Mouse (Mus musculus) gastrocnemius, adult 2 months (tissue): ENCODE measurements at regions not wholly inside any gene's neighbourhood (a gene's known extent, or its start where the extent isn't known, plus 50 kb on each side); places are given as distances from the start of the nearest gene placed in this dataset.

Source experiments
- DNase-seq: peaks from one replicate; pipeline ENCODE4 v3.0.0; 2022
- H3K27ac ChIP-seq: fragments of 200-600 bp; 2 replicates; pipeline ENCODE4 v1.8.1; 2022; ENCODE audit warnings: mild to moderate bottlenecking
- H3K4me3 ChIP-seq: fragments of 200-600 bp; 2 replicates; pipeline ENCODE4 v1.8.1; 2022; ENCODE audit warnings: mild to moderate bottlenecking, moderate library complexity
- CTCF ChIP-seq: fragments of 200-600 bp; IDR thresholded peaks from 2 replicates; pipeline ENCODE4 v1.8.1; 2022; ENCODE audit warnings: antibody characterized with exemption, mild to moderate bottlenecking, moderate library complexity
- intact Hi-C: fragments of 180-260 bp; cut with DNase I; formaldehyde crosslinking; loops from one replicate; pipeline ENCODE4 v1.15.1; 2025

DNA sequence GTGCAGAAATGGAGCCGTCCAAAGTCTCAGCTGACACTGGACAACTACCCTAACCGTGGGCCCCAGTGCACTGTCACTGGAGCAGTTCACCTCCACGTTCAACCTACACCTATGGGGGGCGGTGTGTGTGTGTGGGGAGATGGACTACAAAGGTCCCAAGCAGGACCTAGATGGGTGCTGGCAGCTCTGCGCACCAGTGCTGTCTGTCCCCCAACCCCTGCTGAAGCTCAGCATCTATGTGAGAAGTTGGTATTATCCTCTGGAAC, 117.7 kb upstream of the Lhx1 start:
- Histone ChIP-seq H3K27ac (no peak overlapping the region), H3K4me3 (no peak overlapping the region)
- no peak for TF ChIP-seq CTCF
- intact Hi-C loops = no loop called here
- DNase-seq = no peak

DNA sequence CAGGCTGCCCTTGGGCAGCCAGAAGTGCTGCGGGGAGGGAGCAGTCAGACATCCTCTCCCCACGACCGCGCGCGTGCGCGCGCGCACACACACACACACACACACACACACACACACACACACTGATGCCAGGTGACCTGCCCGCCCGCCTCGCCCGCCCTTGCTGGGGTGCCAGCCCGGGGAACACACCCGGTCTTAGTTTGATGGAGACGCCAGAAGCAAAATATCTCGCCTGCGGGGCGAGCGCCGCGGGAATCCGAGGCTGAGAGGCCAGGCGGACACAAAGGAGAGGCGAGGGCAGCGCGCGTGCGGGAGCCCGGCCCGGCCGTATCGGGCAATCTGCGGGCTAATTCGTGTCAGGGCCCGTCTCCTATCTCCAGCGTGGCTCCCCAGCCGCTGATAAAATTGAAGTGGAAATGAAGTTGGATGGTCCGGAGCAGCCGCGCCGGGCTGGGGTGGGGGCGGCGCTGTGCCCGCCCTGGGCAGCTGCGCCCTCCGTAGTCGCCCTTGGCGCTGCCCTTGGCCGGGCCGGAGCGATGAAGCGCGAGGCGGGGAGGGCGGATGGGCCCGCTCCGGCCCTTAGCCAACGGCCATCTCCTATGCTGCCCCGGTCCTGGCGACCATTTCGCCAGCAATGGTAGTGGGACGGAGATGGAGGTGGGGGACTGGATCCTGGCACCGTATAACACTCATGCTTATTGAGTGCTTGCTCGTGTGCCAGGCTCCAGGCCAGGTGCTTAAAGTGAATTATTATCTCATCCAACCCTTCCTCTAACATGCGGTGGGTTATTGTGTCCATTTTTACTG, 117.2 kb upstream of the Lhx1 start:
- intact Hi-C loops = no loop called here
- DNase-seq = no peak
- Histone ChIP-seq H3K27ac (no peak overlapping the region), H3K4me3 (peak overlapping the region; percentile 61)
- no peak for TF ChIP-seq CTCF

DNA sequence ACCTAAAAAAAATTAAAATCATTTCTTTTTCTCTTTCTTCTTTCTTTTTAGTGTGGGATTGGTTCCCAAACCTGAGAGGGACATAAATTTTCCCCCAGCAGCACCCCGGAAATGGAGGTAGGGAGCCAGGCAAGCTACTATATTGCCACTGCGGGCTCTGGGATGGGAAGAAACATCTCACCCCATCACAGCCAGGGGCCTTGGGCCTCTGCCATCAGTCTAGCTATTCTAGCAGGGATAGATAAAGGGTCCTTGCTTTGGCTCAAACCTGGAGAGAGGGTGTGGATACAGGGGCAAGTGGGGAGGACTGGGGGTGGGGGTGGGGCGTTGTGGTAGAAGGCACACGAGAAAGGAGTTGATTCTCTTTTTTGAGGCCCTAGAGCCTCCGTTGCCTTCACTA, 116.3 kb upstream of the Lhx1 start:
- Histone ChIP-seq H3K27ac (no peak overlapping the region), H3K4me3 (no peak overlapping the region)
- intact Hi-C loops = no loop called here
- no peak for TF ChIP-seq CTCF
- no peak for DNase-seq

DNA sequence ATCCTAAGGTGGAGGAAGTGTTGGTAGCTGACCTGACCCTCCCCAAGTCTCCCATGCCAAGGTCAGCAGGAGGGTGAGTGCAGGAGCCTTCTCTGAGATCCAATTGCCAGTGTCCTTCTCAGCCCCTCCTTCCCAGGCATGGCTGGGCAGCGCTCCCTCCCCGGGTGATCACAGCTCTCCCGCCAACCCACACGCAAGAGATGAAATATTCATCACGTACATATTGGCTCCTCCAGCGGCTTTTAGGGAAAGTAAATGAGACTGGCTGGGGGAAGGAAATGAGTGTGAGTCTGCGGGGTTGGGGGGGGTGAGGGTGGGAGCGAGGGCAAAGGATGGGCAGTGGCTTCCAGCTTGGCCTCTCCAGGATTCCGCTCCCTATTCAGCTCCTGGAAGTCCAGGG, 113.0 kb upstream of the Lhx1 start:
- intact Hi-C loops = no loop called here
- TF ChIP-seq CTCF = no peak
- no peak for DNase-seq
- H3K27ac ChIP-seq = no peak overlapping the region
- H3K4me3 ChIP-seq = no peak overlapping the region

DNA sequence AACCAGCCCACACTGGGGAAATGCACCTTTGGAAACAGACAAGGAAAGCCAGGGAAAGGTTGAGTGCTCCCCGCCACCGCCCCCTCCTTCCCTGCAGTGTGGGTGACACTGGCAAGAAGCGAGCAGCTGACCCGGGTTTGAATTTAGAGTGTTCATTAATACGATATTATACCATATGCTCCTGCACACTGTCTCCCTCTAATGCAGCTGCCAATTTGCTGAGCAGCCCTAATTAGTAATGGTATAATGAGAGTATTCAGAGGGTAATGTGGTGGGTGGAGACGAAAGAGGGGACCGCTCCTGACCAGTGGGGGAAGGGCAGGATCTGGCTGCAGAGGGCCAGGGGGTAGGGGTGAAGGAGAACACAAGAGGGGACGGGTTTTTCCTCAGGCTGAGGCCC, 111.9 kb upstream of the Lhx1 start:
- TF ChIP-seq CTCF = no peak
- H3K27ac ChIP-seq = no peak overlapping the region
- intact Hi-C loops = no loop called here
- no peak overlapping the region for H3K4me3 ChIP-seq
- DNase-seq = no peak

DNA sequence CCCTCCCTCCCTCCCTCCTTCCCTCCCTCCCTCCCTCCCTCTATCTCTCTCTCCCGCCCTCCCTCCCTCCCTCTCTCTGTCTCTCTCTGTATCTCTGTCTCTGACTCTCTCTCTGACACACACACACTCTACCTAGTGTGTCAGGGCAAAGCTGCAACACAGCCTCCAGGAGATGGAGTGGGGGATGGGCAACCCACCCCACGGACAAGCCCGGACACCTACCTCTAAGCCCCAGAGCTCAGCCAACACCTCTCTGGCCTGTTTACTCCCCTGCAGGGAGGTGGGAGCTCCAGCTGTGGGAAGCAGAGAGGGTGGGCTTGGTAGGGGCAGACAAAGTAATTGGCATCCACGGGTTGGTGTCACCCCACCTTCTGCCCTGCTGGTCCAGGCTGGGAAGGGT, 109.7 kb upstream of the Lhx1 start:
- Histone ChIP-seq H3K4me3 (no peak overlapping the region), H3K27ac (no peak overlapping the region)
- intact Hi-C loops = no loop called here
- DNase-seq = no peak
- no peak for TF ChIP-seq CTCF

DNA sequence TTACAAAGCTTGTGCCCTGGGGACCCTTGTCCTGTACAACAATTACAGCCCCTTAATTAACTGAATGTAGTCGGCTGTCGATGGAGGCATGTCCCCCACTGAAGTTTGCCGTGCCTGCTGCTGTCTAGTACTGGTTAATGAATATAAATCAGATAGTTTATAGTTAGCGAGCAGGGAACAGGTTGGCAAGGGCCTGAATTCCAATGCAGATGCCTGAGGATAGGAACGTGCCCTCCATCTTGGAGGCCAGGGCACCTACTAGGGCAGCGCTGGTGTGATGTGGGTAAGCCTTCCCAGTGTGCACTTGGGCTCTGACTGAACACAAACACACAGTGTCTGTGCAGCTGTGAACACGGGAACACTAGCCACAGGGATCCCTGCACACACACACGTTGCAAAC, 108.0 kb upstream of the Lhx1 start:
- no peak for DNase-seq
- intact Hi-C loops = no loop called here
- H3K27ac ChIP-seq = no peak overlapping the region
- no peak for TF ChIP-seq CTCF
- H3K4me3 ChIP-seq = no peak overlapping the region

DNA sequence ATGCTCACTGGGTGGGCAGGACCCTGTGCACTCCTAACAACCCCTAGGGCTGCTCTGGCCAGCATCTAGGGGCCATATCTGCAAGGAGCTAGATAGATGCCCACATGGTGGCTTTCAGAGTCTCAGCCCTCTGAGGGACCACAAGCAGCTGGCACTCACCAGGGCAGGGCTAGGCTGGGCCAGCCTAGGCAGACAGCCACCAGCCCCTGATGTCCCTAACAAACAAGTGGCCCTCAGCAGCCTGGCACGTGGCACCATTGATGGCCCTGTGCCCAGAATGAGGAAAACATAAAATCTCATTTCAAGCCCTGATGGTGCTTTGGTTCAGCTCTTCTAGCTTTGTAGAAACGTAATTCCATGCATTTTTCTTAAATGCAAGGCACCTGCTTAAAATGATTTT, 102.8 kb upstream of the Lhx1 start:
- intact Hi-C loops = no loop called here
- TF ChIP-seq CTCF = no peak
- no peak overlapping the region for H3K27ac ChIP-seq
- no peak for DNase-seq
- no peak overlapping the region for H3K4me3 ChIP-seq

DNA sequence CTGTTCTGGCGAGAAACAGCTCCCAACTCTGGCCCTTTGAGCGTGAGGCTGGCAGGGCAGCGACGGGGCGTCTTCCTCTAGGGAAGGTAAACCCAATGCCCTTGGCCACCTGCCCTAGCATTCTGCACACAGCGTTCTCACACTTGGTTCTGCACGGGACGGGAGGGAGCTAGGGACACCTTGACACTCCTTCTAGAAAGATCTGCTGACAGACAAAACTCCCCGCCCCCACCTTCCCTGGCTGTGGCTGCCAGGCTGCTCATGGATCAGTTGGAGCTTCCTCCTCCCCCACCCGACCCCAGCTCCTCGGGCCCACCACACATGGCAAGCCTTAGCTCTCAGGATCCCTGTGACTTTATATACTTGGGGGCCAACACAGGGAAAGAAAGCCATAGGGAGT, 102.3 kb upstream of the Lhx1 start:
- DNase-seq = no peak
- Histone ChIP-seq H3K27ac (no peak overlapping the region), H3K4me3 (no peak overlapping the region)
- no peak for TF ChIP-seq CTCF
- intact Hi-C loops = no loop called here

DNA sequence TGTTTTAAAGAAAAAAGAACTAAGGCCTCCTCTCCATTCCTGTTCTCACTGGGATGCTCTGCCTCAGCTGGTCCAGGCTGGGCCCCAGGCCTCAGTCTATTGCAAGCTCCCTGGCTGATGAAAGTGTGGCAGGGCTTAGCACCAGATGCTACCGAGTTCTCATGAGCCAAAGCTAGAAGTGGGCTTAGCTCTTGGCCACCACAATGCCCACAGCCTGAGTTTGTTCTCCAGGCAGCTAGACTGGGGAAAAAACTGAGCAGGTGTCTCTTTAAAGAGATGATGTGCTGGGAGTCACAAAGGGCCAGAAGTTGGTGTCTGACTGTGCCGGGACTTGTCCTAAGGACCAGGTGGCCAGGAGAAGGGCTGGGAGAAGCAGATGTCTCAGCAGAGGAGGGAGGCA, 101.9 kb upstream of the Lhx1 start:
- Histone ChIP-seq H3K4me3 (no peak overlapping the region), H3K27ac (no peak overlapping the region)
- TF ChIP-seq CTCF = no peak
- DNase-seq = no peak
- intact Hi-C loops = no loop called here

DNA sequence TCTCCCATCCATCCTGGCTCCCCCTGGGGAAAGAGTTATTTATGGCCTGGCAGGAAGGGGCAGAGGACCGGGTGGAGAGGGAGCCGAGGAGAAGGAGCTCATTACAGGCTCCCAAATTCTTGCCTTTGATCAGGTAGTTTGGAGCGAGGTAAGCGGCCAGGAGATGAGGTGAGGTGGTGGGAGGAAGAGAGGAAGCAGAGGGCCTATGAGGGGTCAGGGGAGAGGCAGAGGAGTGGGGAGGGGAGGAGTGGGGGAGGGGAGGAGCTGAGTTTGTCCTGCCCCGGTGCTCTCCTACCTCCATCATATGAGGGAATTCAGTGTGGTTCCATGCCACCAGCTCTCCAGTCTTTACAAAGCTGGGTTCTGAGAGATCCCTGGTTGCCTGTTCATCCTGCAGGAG, 98.8 kb upstream of the Lhx1 start:
- no peak for TF ChIP-seq CTCF
- intact Hi-C loops = no loop called here
- Histone ChIP-seq H3K4me3 (no peak overlapping the region), H3K27ac (no peak overlapping the region)
- DNase-seq = no peak

DNA sequence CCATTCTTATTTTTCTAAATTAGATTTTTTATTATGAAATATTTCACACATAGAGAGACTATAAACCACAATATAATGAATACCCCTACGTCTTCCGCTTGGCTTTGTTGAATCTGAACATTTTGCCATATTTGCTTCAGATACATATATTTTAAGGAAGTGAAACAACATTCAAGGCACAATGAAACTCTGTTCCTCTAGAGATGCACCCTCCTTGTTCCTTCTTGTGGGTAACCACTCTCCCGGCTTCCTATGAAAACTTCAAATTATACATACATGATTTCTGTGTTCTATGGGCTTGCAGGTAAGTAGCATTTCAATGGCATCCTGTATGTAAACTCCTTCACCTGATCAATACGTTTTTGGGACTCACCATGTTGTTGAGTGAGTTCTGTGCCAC, 94.4 kb upstream of the Lhx1 start:
- intact Hi-C loops = no loop called here
- no peak for DNase-seq
- TF ChIP-seq CTCF = no peak
- Histone ChIP-seq H3K4me3 (no peak overlapping the region), H3K27ac (no peak overlapping the region)

DNA sequence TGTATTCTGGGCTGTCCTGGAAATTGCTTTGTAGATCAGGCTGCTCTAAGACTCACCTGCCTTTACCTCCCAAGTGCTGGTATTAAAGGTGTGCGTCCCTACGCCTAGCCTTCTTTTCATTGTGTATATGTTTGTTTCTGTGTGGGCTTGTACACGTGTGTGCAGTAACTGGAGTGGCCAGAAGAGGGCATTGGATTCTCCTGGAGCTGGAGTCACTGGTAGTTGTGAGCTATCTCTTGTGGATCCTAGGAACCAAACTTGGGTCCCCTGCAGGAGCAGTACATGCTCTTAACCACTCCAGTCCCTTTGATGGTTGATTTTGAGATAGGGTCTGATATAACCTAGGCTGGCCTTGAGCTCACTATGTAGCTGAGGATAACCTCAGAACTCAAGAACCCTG, 93.2 kb upstream of the Lhx1 start:
- intact Hi-C loops = no loop called here
- DNase-seq = no peak
- Histone ChIP-seq H3K27ac (no peak overlapping the region), H3K4me3 (no peak overlapping the region)
- peak; percentile 16; the same call in 1 of the 2 replicates for TF ChIP-seq CTCF

DNA sequence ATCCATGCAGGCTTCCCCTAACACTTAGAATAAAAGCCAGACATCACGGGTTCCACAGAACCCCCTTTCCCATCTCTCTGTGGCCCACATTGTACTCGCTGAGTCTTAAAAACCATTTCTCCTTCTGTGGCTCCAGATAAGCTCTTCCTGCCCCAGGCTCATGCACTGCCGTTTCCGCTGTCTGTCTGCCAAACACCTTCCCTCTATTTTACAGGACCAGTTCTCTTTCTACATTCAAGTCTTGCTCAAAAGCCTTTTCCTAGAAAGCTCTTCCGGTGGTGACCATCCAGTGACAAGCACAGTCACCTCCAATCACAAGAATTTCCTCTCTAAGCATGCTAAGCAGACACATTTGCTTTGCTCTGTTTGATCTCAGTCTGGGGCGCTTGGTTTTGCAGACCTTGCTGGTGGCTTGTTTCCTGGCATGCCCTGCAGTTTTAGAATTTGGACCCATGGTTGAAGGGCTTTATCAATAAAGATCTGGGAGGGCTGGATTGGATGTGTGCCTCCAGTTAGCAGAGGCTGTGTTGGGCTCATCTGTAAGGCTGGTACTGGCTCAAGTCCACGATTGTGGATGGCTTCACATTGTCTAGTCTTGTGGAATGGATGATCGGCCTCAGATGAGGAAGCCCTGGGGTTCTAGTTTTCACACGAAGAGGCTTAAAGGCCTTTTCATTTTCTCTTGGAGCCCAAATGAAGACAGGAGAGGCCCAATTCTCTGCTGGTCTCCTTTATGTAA, 87.8 kb upstream of the Lhx1 start:
- no peak for TF ChIP-seq CTCF
- H3K27ac ChIP-seq = no peak overlapping the region
- intact Hi-C loops = no loop called here
- DNase-seq = no peak
- H3K4me3 ChIP-seq = no peak overlapping the region
